Mouse (Mus musculus) intestine, embryonic 16.5 days (tissue): ENCODE results near the gene Zfp263. TPM values are rescaled to one million over a fixed set of nuclear protein-coding genes. Genes with fewer than 3 reads are reported as not detected.

ENCODE experiments used
- ATAC-seq: fragments of 200-750 bp; cut with Nextera tagmentation; 2 replicates; pipeline ENCODE4 v1.8.0; 2017; ENCODE audit warnings: moderate TSS enrichment, moderate library complexity
- H3K27ac ChIP-seq: fragments of 300-500 bp; sonication (generic); 2 replicates; pipeline ENCODE4 v1.5.1; 2014; ENCODE audit warnings: mild to moderate bottlenecking, low read length
- H3K27me3 ChIP-seq: fragments of 300-500 bp; sonication (generic); replicated peaks from 2 replicates; pipeline ENCODE4 v1.6.1; 2014; ENCODE audit warnings: low read length, control low read depth, mixed read lengths; ENCODE audit not compliant: control insufficient read depth, insufficient read depth
- H3K36me3 ChIP-seq: fragments of 300-500 bp; sonication (generic); 2 replicates; pipeline ENCODE4 v1.6.1; 2014; ENCODE audit warnings: low read length, control low read depth; ENCODE audit not compliant: control insufficient read depth, insufficient read depth
- H3K4me1 ChIP-seq: fragments of 300-500 bp; sonication (generic); 2 replicates; pipeline ENCODE4 v1.6.1; 2014; ENCODE audit warnings: low read length, control low read depth, mixed read lengths; ENCODE audit not compliant: control insufficient read depth, insufficient read depth
- H3K4me2 ChIP-seq: fragments of 300-500 bp; sonication (generic); 2 replicates; pipeline ENCODE4 v1.6.1; 2014; ENCODE audit warnings: low read depth, low read length, control low read depth
- H3K4me3 ChIP-seq: fragments of 300-500 bp; sonication (generic); 2 replicates; pipeline ENCODE4 v1.5.1; 2014; ENCODE audit warnings: mild to moderate bottlenecking, low read length
- H3K9ac ChIP-seq: fragments of 300-500 bp; sonication (generic); 2 replicates; pipeline ENCODE4 v1.6.1; 2014; ENCODE audit warnings: low read depth, low read length
- H3K9me3 ChIP-seq: fragments of 300-500 bp; sonication (generic); 2 replicates; pipeline ENCODE4 v1.6.1; 2016; ENCODE audit warnings: low read length, control low read depth; ENCODE audit not compliant: control insufficient read depth
- WGBS: fragments of 180-500 bp; shearing (Covaris S2); extraction: QIAGEN DNeasy Blood & Tissue Kit; methylation state at CpG from one replicate; pipeline ENCODE4 v1.1.7; 2014; 5-methylcytosine and 5-hydroxymethylcytosine counted together
- polyA plus RNA-seq: library from polyadenylated mRNA; unstranded; fragments of >200 nt; fragmentation: Nextera tagmentation; extraction: Ambion mirVana; gene quantifications from 2 replicates; pipeline ENCODE4 v1.2.1, GENCODE M21; 2015

Gene Zfp263
- polyA plus RNA-seq, 1 experiment from 2014 or later: 35.3 TPM

DNA sequence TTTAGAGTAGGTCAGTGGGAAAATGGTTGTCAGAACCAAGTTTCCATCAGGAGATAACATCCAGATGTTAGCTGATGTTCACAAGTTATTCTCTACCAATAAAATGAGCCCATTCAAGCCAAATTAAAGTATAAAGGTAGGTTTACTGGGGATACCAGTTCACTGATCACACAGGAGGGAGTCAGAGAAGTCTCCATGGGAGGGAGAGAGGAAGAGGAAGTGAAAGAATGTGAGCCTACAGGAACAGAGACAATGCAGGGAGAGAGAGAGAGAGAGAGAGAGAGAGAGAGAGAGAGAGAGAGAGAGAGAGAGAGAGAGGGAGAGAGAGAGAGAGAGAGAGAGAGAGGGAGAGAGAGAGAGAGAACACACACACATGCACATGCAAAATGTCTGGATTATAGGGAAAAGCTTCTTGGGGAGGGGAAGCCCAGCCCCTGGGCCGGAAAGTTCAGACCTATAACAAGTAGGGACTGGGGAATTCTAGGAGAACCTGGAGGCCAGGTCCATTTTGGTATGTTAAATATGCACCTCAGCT is 10.6 kb upstream of the Zfp263 start:
- WGBS: 67% methylated on average over 1 of the region's 1 CpGs
- no peak for ATAC-seq
- H3K4me3 ChIP-seq: no peak overlapping the region

DNA sequence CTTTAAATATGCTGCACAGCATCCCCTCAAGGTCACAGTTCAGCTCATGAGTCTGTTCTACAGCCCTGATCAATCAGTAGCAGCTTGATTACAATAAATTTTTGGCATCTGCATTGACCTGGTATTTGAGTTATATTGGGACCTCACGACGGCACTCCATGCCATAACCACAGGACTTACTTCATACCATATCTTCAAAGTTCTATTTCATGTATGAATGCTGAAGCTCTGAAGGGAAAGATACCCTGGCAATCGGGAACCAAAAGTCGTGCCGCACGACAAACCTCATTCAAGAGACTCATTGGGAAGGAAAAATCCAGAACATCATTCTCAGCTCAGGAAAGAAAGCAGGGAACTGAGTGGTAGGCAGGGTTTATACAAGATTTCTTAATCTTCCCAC is 1.4 kb upstream of the Zfp263 start:
- H3K27ac ChIP-seq: no peak overlapping the region
- no peak overlapping the region for H3K9ac ChIP-seq
- no peak overlapping the region for H3K4me2 ChIP-seq
- peaks cover 13% of the 10 kb centered on the region for H3K4me1 ChIP-seq
- peaks cover 6% of the 10 kb centered on the region for H3K36me3 ChIP-seq
- 95% methylated on average over 6 of the region's 6 CpGs for WGBS
- H3K9me3 ChIP-seq: no peaks in the 10 kb centered on the region
- H3K27me3 ChIP-seq: no peaks in the 10 kb centered on the region
- H3K4me3 ChIP-seq: no peak overlapping the region
- ATAC-seq: no peak

More for the DNA sequence above, 10.6 kb upstream of the Zfp263 start:
- Histone ChIP-seq H3K4me1 (no peaks in the 10 kb centered on the region), H3K4me2 (no peak overlapping the region), H3K9me3 (no peaks in the 10 kb centered on the region), H3K27me3 (no peaks in the 10 kb centered on the region), H3K9ac (no peak overlapping the region), H3K27ac (no peak overlapping the region), H3K36me3 (no peaks in the 10 kb centered on the region)

DNA sequence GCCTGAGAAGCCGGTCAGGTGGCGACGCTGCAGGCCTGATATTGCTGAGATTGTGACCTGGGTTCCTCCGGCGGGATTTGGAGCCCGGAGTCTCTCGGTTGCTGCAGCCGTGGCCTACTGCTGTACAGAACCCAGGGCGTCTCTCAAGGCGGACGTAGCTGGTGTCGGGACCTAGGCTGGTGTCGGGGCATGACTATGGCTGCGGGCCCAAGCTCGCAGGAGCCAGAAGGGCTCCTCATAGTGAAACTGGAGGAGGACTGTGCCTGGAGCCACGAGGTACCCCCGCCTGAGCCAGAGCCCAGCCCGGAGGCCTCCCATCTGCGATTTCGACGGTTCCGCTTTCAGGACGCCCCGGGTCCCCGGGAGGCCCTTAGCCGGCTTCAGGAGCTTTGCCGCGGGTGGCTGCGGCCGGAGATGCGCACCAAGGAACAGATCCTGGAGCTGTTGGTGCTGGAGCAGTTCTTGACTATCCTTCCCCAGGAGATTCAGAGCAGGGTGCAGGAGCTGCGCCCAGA is 350 bp downstream of the Zfp263 start:
- under 1% methylated on average over 32 of the region's 32 CpGs for WGBS
- Histone ChIP-seq H3K4me2 (peak overlapping the region; percentile 74), H3K4me1 (peaks cover 13% of the 10 kb centered on the region), H3K27me3 (no peaks in the 10 kb centered on the region), H3K9ac (peak overlapping the region; percentile 87), H3K9me3 (peaks cover 13% of the 10 kb centered on the region), H3K36me3 (peaks cover 21% of the 10 kb centered on the region), H3K27ac (peak overlapping the region; percentile 75), H3K4me3 (peak overlapping the region; percentile 76)
- ATAC-seq: peak; percentile 66

GRCm38 (mm10) chr16:3745656-3746055 is 1.8 kb downstream of the Zfp263 start:
- peak overlapping the region; percentile 87; the same call in 1 of the 2 replicates for H3K9ac ChIP-seq
- no peak for ATAC-seq
- H3K4me2 ChIP-seq: peak overlapping the region; percentile 74
- 75% methylated on average over 4 of the region's 4 CpGs for WGBS
- H3K4me1 ChIP-seq: peaks cover 13% of the 10 kb centered on the region
- no peaks in the 10 kb centered on the region for H3K27me3 ChIP-seq
- no peak overlapping the region for H3K27ac ChIP-seq
- H3K4me3 ChIP-seq: peak overlapping the region; percentile 76
- H3K36me3 ChIP-seq: peaks cover 32% of the 10 kb centered on the region
- peaks cover 23% of the 10 kb centered on the region for H3K9me3 ChIP-seq

- Histone ChIP-seq H3K27me3 (no peaks in the 10 kb centered on the region), H3K27ac (no peak overlapping the region), H3K4me2 (no peak overlapping the region), H3K4me3 (no peak overlapping the region), H3K36me3 (peaks cover 36% of the 10 kb centered on the region), H3K9me3 (peaks cover 23% of the 10 kb centered on the region), H3K9ac (no peak overlapping the region), H3K4me1 (peaks cover 13% of the 10 kb centered on the region)
- no peak for ATAC-seq
- WGBS: 99% methylated on average over 3 of the region's 3 CpGs
Observed at GRCm38 (mm10) chr16:3748976-3749375, 5.1 kb downstream of the Zfp263 start.

GRCm38 (mm10) chr16:3771603-3772002 is 27.7 kb downstream of the Zfp263 start:
- H3K4me2 ChIP-seq: no peak overlapping the region
- no peak overlapping the region for H3K27ac ChIP-seq
- no peaks in the 10 kb centered on the region for H3K36me3 ChIP-seq
- no peaks in the 10 kb centered on the region for H3K27me3 ChIP-seq
- no peaks in the 10 kb centered on the region for H3K4me1 ChIP-seq
- H3K4me3 ChIP-seq: no peak overlapping the region
- H3K9ac ChIP-seq: no peak overlapping the region
- WGBS: 97% methylated on average over 4 of the region's 4 CpGs
- H3K9me3 ChIP-seq: no peaks in the 10 kb centered on the region
- no peak for ATAC-seq

GRCm38 (mm10) chr16:3776365-3776764 is 32.5 kb downstream of the Zfp263 start:
- ATAC-seq: no peak

DNA sequence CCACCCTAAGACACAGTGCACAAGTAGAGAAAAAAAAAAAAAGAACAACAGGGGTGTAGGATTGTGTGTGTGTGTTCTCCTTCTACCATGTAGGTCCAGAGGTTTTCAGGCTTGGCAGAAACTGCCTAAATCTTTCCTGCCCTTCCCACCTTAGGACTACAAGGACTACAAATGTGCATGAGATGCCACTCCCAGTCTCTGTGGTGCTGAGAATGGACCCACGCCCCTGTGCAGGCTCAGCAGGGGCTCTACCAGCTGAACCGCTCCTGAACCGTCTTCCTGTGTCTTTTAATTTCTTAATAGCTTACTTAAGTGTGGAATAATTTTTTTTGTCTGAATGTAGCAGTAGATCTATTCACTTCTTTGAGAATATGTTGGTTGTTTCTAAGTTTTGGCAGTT is 34.1 kb downstream of the Zfp263 start:
- Histone ChIP-seq H3K9ac (no peak overlapping the region), H3K4me2 (no peak overlapping the region), H3K27ac (no peak overlapping the region), H3K27me3 (no peaks in the 10 kb centered on the region), H3K9me3 (no peaks in the 10 kb centered on the region), H3K36me3 (no peaks in the 10 kb centered on the region), H3K4me3 (no peak overlapping the region), H3K4me1 (no peaks in the 10 kb centered on the region)
- ATAC-seq: no peak
- 59% methylated on average over 3 of the region's 3 CpGs for WGBS

More at GRCm38 (mm10) chr16:3776365-3776764, 32.5 kb downstream of the Zfp263 start:
- Histone ChIP-seq H3K27me3 (no peaks in the 10 kb centered on the region), H3K9me3 (no peaks in the 10 kb centered on the region), H3K36me3 (no peaks in the 10 kb centered on the region), H3K4me2 (no peak overlapping the region), H3K9ac (no peak overlapping the region), H3K4me1 (no peaks in the 10 kb centered on the region), H3K4me3 (no peak overlapping the region), H3K27ac (no peak overlapping the region)
- WGBS: 79% methylated on average over 3 of the region's 3 CpGs

- H3K27me3 ChIP-seq: no peaks in the 10 kb centered on the region
- H3K36me3 ChIP-seq: no peaks in the 10 kb centered on the region
- no peaks in the 10 kb centered on the region for H3K9me3 ChIP-seq
- no peaks in the 10 kb centered on the region for H3K4me1 ChIP-seq
- ATAC-seq: no peak
- no peak overlapping the region for H3K4me2 ChIP-seq
- no peak overlapping the region for H3K4me3 ChIP-seq
- no peak overlapping the region for H3K27ac ChIP-seq
- no peak overlapping the region for H3K9ac ChIP-seq
Observed at GRCm38 (mm10) chr16:3781237-3781636, 37.3 kb downstream of the Zfp263 start.

GRCm38 (mm10) chr16:3788394-3788793 is 44.5 kb downstream of the Zfp263 start:
- Histone ChIP-seq H3K4me1 (no peaks in the 10 kb centered on the region), H3K27me3 (no peaks in the 10 kb centered on the region), H3K36me3 (no peaks in the 10 kb centered on the region), H3K4me3 (no peak overlapping the region), H3K4me2 (no peak overlapping the region), H3K9ac (no peak overlapping the region), H3K27ac (no peak overlapping the region), H3K9me3 (no peaks in the 10 kb centered on the region)
- peak; percentile 53; the same call in 1 of the 2 replicates for ATAC-seq
